Mouse (Mus musculus): ENCODE data around the gene Cops7b. TPM values are rescaled to one million over a fixed set of nuclear protein-coding genes. Genes with fewer than 3 reads are reported as not detected.

The Cops7b gene
- polyA plus RNA-seq, 1 experiment from 2014 or later = 35.1 TPM

Small RNAs within 50 kb of the gene (microRNA-seq; reads per million reads assigned to microRNA genes)
- not detected for gene Gm22955

Other genes starting within 250 kb of the Cops7b start
- gene Ncl, start 223.5 kb upstream of the Cops7b start, polyA plus RNA-seq (2015; fragmentation: Nextera tagmentation; extraction: Ambion mirVana) = 315 and 344 TPM in 2 replicates
- gene Nmur1, start 156.7 kb upstream of the Cops7b start, polyA plus RNA-seq (2015; fragmentation: Nextera tagmentation; extraction: Ambion mirVana) = 0.49 and 0.63 TPM in 2 replicates
- not detected in 2 replicates for gene Tex44, start 156.6 kb upstream of the Cops7b start, polyA plus RNA-seq (2015; fragmentation: Nextera tagmentation; extraction: Ambion mirVana)
- gene Ptma, start 56.2 kb upstream of the Cops7b start, polyA plus RNA-seq (2015; fragmentation: Nextera tagmentation; extraction: Ambion mirVana) = 2,358 and 2,609 TPM in 2 replicates
- 46.9 and 50.2 TPM in 2 replicates for gene Pde6d, start 275 bp upstream of the Cops7b start, polyA plus RNA-seq (2015; fragmentation: Nextera tagmentation; extraction: Ambion mirVana)
- 0.96 and 1.4 TPM in 2 replicates for gene Nppc, start 87.7 kb downstream of the Cops7b start, polyA plus RNA-seq (2015; fragmentation: Nextera tagmentation; extraction: Ambion mirVana)
- 23.9 and 25.6 TPM in 2 replicates for gene Dis3l2, start 120.9 kb downstream of the Cops7b start, polyA plus RNA-seq (2015; fragmentation: Nextera tagmentation; extraction: Ambion mirVana)